Mouse (Mus musculus): ENCODE data around the gene Mmp27.
A peak's percentile ranks its signal among the peaks of the same experiment; 100 is the strongest.

The Mmp27 gene

GRCm38 (mm10) chr9:7571162-7571561 is at the start of gene Mmp27:
Mmp27 (plus strand) TSS chr9:7571396.
- DNase-seq: no peak

DNA sequence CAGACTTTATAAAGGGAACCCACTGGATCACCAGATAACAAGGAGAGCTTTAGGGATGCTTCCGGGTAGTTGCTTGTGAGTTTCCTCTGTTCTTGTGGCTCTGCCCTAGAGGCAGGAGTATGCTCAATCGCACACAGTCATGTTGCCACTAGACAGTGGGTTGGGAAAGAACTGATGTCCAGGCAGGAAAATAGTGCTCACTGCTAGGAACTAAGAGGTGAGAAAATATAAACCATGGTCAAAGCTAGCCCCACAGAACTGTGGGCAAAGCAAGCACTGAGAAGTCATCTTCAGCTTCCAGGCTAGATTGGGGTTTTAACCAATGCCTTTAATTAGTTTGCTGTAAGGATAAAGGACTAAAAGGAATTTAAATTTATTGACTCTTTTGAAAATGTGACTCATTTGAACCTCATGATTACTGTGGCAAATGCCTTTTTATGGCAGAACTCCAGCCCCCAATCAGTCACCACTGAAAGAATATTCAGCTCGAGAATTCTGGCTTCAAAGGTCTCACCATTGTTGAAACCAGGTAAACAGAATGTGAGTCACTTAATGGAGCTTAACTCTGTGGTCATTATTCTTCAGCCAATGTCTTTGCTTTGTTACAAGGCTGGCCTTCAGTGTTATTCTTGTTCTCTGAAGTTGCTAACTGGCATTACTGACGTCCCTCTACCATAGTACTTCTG is 44.8 kb upstream of the Mmp27 start:
- no peak for DNase-seq

- no peak for DNase-seq
These were observed 28.4 kb upstream of the Mmp27 start for GRCm38 (mm10) chr9:7542763-7543162.

- no peak for DNase-seq
These were observed 26.2 kb upstream of the Mmp27 start for GRCm38 (mm10) chr9:7544923-7545457.

GRCm38 (mm10) chr9:7545471-7545870 is 25.7 kb upstream of the Mmp27 start:
- no peak for DNase-seq

- no peak for DNase-seq
These were observed 25.3 kb upstream of the Mmp27 start for GRCm38 (mm10) chr9:7545920-7546319.

DNA sequence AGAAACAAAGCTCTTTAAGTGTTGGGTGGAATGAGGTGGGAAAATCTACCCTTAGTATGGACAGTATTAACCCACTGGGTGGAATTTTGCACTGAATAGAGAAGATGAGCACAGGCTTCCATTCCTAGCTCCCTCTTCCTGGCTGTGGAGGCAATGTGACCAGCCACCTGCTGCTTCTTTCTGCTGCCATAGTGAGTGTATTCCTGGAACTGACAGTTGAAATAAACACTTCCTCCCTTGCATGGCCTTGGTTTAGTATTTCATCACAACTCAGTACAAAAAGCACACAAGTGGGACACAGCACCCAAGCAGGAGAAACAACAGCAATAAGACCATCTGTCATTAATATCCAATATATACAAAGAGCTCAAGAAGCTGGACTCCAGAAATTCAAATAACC is 19.3 kb upstream of the Mmp27 start:
- DNase-seq: no peak

GRCm38 (mm10) chr9:7553536-7553935 is 17.7 kb upstream of the Mmp27 start:
- DNase-seq: no peak

DNA sequence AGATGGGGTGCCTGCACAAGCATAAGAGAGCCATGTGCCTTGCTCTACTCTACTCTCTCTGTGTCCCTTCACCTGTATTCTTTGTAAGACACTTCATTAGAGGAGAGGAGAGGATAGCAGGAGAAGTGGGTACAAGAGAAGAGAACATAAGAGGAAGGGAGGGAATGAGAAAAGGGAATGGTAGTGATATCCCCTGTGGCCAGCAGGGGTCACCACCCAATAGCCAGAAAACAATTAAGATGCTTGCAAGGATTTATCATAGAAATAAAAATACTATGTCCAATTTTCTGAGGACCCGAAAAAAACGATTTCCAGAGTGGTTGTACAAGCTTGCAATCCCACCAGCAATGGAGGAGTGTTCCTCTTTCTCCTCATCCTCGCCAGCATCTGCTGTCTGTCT is 16.8 kb upstream of the Mmp27 start:
- peak; percentile 46 for DNase-seq

GRCm38 (mm10) chr9:7558221-7559017 is 12.8 kb upstream of the Mmp27 start, which contains the start of gene Mmp8:
Mmp8 (plus strand) TSS chr9:7558456.
- DNase-seq: no peak

GRCm38 (mm10) chr9:7560026-7560425 is 11.2 kb upstream of the Mmp27 start:
- DNase-seq: no peak

DNA sequence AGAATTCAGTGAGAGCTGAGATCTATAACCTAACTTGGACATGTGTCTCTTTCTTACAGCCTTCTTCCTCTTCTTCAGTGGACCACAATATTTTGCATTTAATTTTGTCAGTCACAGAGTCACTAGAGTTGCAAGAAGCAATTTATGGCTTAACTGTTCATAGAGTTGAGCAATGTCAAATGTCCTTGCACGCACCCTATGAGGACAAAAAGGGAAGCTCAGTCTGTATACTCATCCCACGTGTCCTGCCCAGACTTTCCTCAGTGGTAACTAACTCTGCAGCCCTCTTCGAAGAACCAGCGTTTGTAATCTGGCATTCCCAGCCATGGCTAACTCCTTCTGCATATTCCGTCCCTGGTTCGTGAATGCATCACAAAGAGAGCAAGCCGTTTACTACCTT is 3.8 kb upstream of the Mmp27 start:
- no peak for DNase-seq

GRCm38 (mm10) chr9:7567923-7568322 is 3.3 kb upstream of the Mmp27 start:
- no peak for DNase-seq

- no peak for DNase-seq
These were observed 711 bp upstream of the Mmp27 start for GRCm38 (mm10) chr9:7570485-7570884.

DNA sequence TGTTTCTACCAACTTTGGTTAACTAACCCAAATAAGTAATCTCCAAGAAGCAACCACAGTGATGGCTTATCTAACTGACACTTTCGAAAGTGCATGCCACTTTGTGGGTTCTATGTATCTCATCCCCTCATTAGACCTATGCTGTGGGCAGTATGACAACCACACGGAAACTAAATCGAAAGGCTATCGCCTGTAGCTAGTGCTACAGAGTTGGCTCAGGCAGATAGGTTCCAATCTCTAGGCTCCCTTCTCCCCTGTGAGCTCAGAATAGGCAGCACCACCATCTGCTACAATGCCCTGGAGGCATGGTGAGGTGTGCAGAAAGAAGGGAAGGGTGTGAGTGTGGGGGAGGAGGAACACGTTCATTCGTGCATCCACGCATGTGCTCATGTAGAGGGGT is 992 bp downstream of the Mmp27 start:
- no peak for DNase-seq

GRCm38 (mm10) chr9:7572663-7573308 is 1.6 kb downstream of the Mmp27 start:
- no peak for DNase-seq

DNA sequence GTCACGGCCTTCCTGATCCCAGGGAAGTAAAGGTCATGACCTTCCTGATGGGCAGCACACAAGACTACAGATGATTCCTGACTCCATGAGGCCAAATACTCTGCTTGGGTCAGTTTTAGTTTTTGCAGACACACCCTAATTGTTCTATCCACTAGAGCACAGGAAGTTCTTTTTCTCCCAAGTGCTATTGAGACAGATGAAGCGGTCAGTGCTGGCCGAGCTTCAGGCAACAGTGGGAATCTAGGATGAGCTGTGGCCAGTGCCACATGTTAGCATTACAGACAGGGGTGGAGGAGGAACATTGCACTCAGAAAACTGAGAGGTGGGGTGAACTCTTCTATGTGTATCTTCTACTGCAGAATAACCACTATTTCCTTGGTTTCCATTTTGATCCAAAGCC is 4.3 kb downstream of the Mmp27 start:
- DNase-seq: no peak

DNA sequence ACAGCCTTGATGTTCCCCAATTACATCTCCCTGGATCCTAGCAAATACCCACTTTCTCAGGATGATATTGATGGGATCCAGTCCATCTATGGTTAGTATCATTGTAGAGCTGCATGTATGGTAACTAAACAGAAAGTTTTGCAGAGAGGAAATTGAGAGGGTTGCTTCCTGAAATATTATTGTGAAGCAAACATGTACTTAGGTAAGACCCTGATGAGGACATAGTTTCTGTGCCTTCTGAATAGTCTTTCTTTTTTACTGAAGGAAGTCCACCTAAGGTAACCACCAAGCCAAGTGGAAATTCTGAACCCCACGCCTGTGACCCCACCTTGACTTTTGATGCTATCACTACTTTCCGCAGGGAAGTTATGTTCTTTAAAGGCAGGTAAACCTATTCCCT is 6.2 kb downstream of the Mmp27 start:
- DNase-seq: no peak

- DNase-seq: no peak
These were observed 18.9 kb downstream of the Mmp27 start for GRCm38 (mm10) chr9:7590063-7590462.

GRCm38 (mm10) chr9:7593272-7593812 is 22.1 kb downstream of the Mmp27 start:
- no peak for DNase-seq

GRCm38 (mm10) chr9:7594816-7595540 is 23.8 kb downstream of the Mmp27 start:
- peak; percentile 74 for DNase-seq

DNA sequence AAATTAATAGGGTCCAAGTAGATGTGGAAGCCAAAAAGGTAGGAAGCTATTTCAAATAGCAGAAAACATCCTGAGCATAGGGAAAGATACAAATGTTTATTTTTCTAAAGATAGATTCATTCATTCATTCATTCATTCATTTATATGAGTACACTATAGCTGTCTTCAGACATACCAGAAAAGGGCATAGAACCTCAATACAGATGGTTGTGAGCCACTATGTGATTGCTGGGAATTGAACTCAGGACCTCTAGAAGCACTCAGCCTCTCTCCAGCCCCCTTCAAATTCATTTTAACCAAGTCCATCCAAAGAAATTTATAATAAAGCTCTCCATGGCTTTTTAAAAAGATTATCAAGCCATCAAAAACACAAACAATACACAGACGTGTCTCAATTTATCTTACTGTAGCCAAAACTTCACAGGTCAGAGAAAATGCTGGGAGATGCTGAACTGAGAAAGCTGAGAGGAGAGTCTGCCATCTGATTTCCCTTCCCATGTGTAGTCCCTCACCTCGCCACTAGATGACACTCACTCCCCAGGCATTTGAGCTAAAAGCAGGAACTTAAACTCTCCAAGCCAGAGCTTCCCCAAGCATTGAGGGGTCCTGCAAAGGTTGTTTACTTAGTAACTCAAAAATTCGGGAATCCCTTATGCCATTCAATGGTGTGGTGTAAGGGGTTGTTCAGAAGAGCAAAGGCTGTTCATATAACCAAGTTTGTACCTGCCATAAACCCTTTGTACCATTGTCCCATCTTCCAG is 32.0 kb downstream of the Mmp27 start:
- DNase-seq: peak; percentile 78
